Mouse (Mus musculus) CH12.LX (cell line): ENCODE data around the gene Mdm4.

Source experiments
- JUN ChIP-seq: IDR thresholded peaks from 2 replicates; pipeline ENCODE4 v1.6.1; 2011; ENCODE audit warnings: low read depth, mild to moderate bottlenecking, low read length, improper control_type of control experiment, moderate library complexity; ENCODE audit not compliant: insufficient read depth
- NRF1 ChIP-seq: IDR thresholded peaks from 2 replicates; pipeline ENCODE4 v1.6.1; 2014; ENCODE audit warnings: low read depth, mild to moderate bottlenecking, inconsistent platforms, low read length, improper control_type of control experiment, moderate library complexity
- POLR2A ChIP-seq: IDR thresholded peaks from 2 replicates; pipeline ENCODE4 v1.6.1; 2011; ENCODE audit warnings: low read depth, mild to moderate bottlenecking, improper control_type of control experiment, low read length
- TCF12 ChIP-seq: IDR thresholded peaks from 2 replicates; pipeline ENCODE4 v1.6.1; 2014; ENCODE audit warnings: low read depth, mild to moderate bottlenecking, inconsistent platforms, low read length, improper control_type of control experiment
- ZC3H11A ChIP-seq: IDR thresholded peaks from 2 replicates; pipeline ENCODE4 v1.6.1; 2012; ENCODE audit warnings: low read depth, mild to moderate bottlenecking, inconsistent platforms, low read length, improper control_type of control experiment

- TF ChIP-seq ZC3H11A, result no peak
- TF ChIP-seq POLR2A, result no peak
- no peak for TF ChIP-seq NRF1
- TF ChIP-seq TCF12, result no peak
- TF ChIP-seq JUN, result no peak
Observed at GRCm38 (mm10) chr1:133027980-133028379, 2.4 kb downstream of the Mdm4 start.
